Mouse (Mus musculus): ENCODE measurements at regions not wholly inside any gene's neighbourhood (a gene's known extent, or its start where the extent isn't known, plus 50 kb on each side); places are given as distances from the start of the nearest gene placed in this dataset.

GRCm38 (mm10) chr1:63875297-63875962 is 106.4 kb upstream of the 4933402D24Rik start:
- TF ChIP-seq CTCF (IDR thresholded peaks at IDR 0.05; ENCODE audit: borderline replicate concordance, insufficient read depth, low read depth, low read length) (no peak), POLR2A (IDR thresholded peaks at IDR 0.05; ENCODE audit: borderline replicate concordance, insufficient read depth, low read length) (no peak)
